Mouse (Mus musculus) liver, adult 2 months (tissue): ENCODE results near the gene Sult6b1. TPM values are rescaled to one million over a fixed set of nuclear protein-coding genes. Genes with fewer than 3 reads are reported as not detected.
A peak's percentile ranks its signal among the peaks of the same experiment; 100 is the strongest.

ENCODE experiments used
- DNase-seq: peaks from one replicate; pipeline ENCODE4 v3.0.0-alpha.2; 2011; ENCODE audit warnings: low read depth, low spot score; ENCODE audit errors: extremely low read depth
- H3K27ac ChIP-seq: fragments of 200-500 bp; replicated peaks from 2 replicates; pipeline ENCODE4 v1.5.1; 2012; ENCODE audit warnings: low read depth, mild to moderate bottlenecking, control low read depth, inconsistent platforms, low read length; ENCODE audit not compliant: insufficient read depth
- H3K27me3 ChIP-seq: fragments of 200-500 bp; 2 replicates; pipeline ENCODE4 v1.6.1; 2012; ENCODE audit warnings: mild to moderate bottlenecking, moderate library complexity, low read length, inconsistent platforms; ENCODE audit not compliant: control insufficient read depth, insufficient read depth
- H3K36me3 ChIP-seq: fragments of 200-500 bp; 2 replicates; pipeline ENCODE4 v1.6.1; 2012; ENCODE audit warnings: low read length, inconsistent platforms; ENCODE audit not compliant: control insufficient read depth, insufficient read depth
- H3K4me1 ChIP-seq: fragments of 200-500 bp; 2 replicates; pipeline ENCODE4 v1.6.1; 2011; ENCODE audit warnings: low read length; ENCODE audit not compliant: control insufficient read depth, insufficient read depth
- H3K4me3 ChIP-seq: fragments of 200-500 bp; 2 replicates; pipeline ENCODE4 v1.5.1; 2011; ENCODE audit warnings: low read depth, mild to moderate bottlenecking, control low read depth, low read length, moderate library complexity; ENCODE audit not compliant: insufficient read depth
- H3K79me2 ChIP-seq: fragments of 200-500 bp; 2 replicates; pipeline ENCODE4 v1.6.1; 2012; ENCODE audit warnings: inconsistent platforms, mild to moderate bottlenecking, low read length, moderate library complexity; ENCODE audit not compliant: control insufficient read depth, insufficient read depth
- H3K9ac ChIP-seq: fragments of 200-500 bp; 2 replicates; pipeline ENCODE4 v1.6.1; 2012; ENCODE audit warnings: low read depth, mild to moderate bottlenecking, control low read depth, inconsistent platforms, low read length
- CTCF ChIP-seq: fragments of 200-500 bp; IDR thresholded peaks from 2 replicates; pipeline ENCODE4 v1.5.1; 2011; ENCODE audit warnings: low read depth, low read length, control low read depth
- POLR2A ChIP-seq: fragments of 200-500 bp; IDR thresholded peaks from 2 replicates; pipeline ENCODE4 v1.6.1; 2011; ENCODE audit warnings: low read length, control low read depth; ENCODE audit not compliant: insufficient read depth; ENCODE audit errors: extremely low read depth
- WGBS: fragments of 180-500 bp; shearing (Covaris S2); methylation state at CpG from one replicate; pipeline ENCODE4 v1.1.7; 2018; 5-methylcytosine and 5-hydroxymethylcytosine counted together
- polyA plus RNA-seq: library from polyadenylated mRNA; depleted of rRNA; stranded (reverse); fragments of >200 nt; gene quantifications from 2 replicates; pipeline ENCODE4 v1.2.3, GENCODE M21; 2012
- total RNA-seq: library from RNA; depleted of rRNA; stranded (reverse); fragments of >200 nt; gene quantifications from 2 replicates; pipeline ENCODE4 v1.2.3, GENCODE M21; 2014

The Sult6b1 gene
- total and polyA plus RNA-seq, 2 experiments, result not detected

DNA sequence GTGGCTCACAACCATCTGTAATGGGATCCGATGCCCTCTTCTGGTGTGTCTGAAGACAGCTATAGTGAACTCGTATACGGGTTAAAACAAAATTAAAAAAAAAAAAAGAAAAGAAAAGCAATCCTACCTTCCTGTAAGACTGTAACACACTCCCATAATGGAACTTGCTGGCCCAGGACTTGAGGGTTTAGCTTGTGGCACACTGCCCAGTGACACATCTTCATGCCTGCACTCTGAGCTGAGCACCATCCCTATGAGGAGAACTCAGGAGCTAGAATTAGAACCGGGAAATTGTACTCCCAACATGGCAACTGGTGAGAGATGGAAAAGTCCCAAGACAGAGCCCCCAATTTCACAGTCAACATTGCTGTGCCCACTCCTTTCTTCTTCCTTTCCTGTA lies 23.5 kb downstream of the Sult6b1 start:
- DNase-seq, result no peak
- Histone ChIP-seq H3K27me3 (no peaks in the 10 kb centered on the region), H3K9ac (no peak overlapping the region), H3K4me3 (no peak overlapping the region), H3K79me2 (peaks cover 8% of the 10 kb centered on the region; the same call in 1 of the 2 replicates), H3K27ac (no peak overlapping the region), H3K4me1 (peaks cover 7% of the 10 kb centered on the region), H3K36me3 (no peaks in the 10 kb centered on the region; the same call in 1 of the 2 replicates)
- 87% methylated on average over 4 of the region's 4 CpGs for WGBS
- TF ChIP-seq POLR2A (no peak), CTCF (no peak)

DNA sequence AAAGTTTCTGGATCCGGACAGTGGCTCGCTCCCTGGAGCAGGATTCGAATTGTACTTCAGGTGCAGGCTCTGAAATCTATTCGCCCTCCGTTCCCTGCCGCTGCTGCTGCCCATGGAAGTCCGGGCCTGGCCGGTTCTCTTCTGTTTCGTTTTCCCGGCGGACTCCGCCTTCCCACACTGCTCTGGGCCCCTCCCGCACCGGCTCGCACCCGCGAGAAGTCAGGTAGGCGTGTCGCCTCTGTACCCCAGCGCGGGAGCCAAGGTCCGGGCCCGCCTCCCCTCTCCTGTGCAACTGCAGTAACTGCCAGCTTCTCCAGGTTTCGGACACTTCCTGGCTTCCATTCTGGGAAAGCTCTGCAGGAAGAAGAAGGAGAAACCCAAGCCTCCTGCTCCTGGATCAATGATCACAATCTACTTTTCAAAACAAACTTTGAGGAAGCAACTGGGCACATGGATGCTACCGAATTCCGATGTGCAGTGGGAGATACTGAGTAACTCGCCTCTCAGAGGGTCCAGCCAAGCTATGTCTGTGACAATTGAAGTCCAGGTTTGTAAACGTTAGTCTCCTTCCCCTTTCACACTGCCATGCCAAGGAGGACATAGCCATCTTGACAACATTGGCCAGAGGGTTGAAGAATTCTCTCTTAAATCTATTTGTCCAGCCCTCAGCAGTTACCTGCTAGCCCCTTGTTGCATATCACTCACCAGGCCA lies 24.2 kb downstream of the Sult6b1 start, which contains the start of gene Eif2ak2:
Eif2ak2 (minus strand) TSS at position 173 of the 712 bp plus-strand sequence.
- H3K9ac ChIP-seq, result peak within 1 kb of the TSS; percentile 75
- under 1% methylated on average over 28 of the region's 28 CpGs for WGBS
- peak; percentile 78 for DNase-seq

DNA sequence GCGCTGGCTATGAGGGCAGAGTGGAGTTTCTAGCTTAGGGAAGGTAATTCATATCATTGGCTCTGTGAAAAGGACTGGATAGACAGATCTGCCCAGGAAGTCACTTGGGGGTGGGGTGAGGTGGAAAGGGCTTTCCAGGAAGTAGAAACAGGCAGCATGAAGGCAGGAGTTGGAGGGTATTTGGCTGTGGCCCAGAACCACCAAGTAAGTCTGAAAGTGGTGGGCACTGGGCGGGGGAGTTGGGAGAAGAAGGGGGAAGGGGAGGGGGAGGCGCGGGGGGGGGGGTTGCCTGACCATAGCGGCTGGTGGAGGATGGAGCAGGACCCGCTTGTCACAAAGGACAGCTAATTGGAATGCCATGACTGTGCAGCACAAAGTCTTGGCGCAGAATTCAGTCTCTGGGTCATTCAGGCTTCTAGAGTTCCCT lies 24.9 kb downstream of the Sult6b1 start:
- Histone ChIP-seq H3K9ac (peak overlapping the region; percentile 75), H3K4me1 (peaks cover 7% of the 10 kb centered on the region), H3K79me2 (peaks cover 8% of the 10 kb centered on the region; the same call in 1 of the 2 replicates), H3K4me3 (peak overlapping the region; percentile 81), H3K27ac (peak overlapping the region; percentile 71), H3K27me3 (no peaks in the 10 kb centered on the region), H3K36me3 (peaks cover 12% of the 10 kb centered on the region)
- TF ChIP-seq POLR2A (no peak), CTCF (no peak)
- 6% methylated on average over 6 of the region's 7 CpGs for WGBS
- DNase-seq, result peak; percentile 9

More for the DNA sequence above, 24.2 kb downstream of the Sult6b1 start, which contains the start of gene Eif2ak2:
- TF ChIP-seq CTCF (no peak), POLR2A (peak; percentile 67; the same call in 1 of the 2 replicates)
- no peaks in the 10 kb centered on the region for H3K27me3 ChIP-seq
- peaks cover 8% of the 10 kb centered on the region; the same call in 1 of the 2 replicates for H3K79me2 ChIP-seq
- H3K27ac ChIP-seq, result peak within 1 kb of the TSS; percentile 71
- H3K4me3 ChIP-seq, result peak within 1 kb of the TSS; percentile 81
- H3K36me3 ChIP-seq, result peaks cover 7% of the 10 kb centered on the region
- H3K4me1 ChIP-seq, result peaks cover 7% of the 10 kb centered on the region

DNA sequence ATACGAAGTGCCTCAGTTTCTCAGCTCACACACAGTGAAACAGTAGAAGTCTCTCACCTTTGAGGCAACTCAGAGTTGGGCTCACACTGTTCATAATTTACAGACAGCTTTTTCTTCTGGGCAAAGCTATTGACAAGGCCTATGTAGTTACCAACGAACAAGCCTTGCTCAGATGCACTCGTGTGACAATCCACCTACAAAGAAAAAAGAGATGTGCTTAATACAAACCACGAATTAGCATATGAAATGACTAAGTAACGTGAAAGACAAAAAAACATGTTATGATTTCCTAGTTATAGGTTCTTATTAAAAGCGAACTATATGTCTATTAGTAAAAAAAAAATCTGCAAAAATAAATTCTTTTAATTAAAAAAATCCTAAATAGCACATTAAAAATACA lies 32.9 kb downstream of the Sult6b1 start:
- H3K79me2 ChIP-seq, result no peaks in the 10 kb centered on the region
- TF ChIP-seq CTCF (no peak), POLR2A (no peak)
- no peak overlapping the region for H3K27ac ChIP-seq
- H3K4me3 ChIP-seq, result no peak overlapping the region
- no peak for DNase-seq
- H3K27me3 ChIP-seq, result no peaks in the 10 kb centered on the region
- peaks cover 36% of the 10 kb centered on the region for H3K36me3 ChIP-seq
- WGBS, result 95% methylated on average over 6 of the region's 6 CpGs
- no peaks in the 10 kb centered on the region for H3K4me1 ChIP-seq
- no peak overlapping the region for H3K9ac ChIP-seq

DNA sequence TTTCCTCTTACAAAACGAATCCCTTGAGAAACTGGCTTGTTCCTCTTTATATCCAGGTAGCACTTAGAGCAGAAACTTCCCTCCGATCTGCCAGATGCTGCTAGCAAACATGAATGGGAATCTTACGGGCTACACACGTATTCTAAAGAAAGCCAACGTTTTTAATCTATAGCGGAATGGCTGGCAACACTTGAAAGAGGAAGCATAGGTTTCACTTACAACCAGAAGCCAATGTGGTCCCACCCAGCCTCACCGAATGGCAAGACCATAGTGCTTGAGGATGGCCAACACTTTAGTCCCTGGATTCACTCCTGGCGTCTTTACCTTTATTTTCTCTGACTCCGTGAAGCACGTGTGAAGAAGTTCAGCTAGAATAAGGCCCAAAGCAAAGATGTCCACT lies 50.5 kb downstream of the Sult6b1 start:
- DNase-seq, result no peak
- peaks cover 54% of the 10 kb centered on the region for H3K36me3 ChIP-seq
- H3K4me1 ChIP-seq, result no peaks in the 10 kb centered on the region
- TF ChIP-seq CTCF (no peak), POLR2A (no peak)
- H3K4me3 ChIP-seq, result no peak overlapping the region
- H3K9ac ChIP-seq, result no peak overlapping the region
- 88% methylated on average over 10 of the region's 10 CpGs for WGBS
- H3K79me2 ChIP-seq, result no peaks in the 10 kb centered on the region
- no peaks in the 10 kb centered on the region for H3K27me3 ChIP-seq
- H3K27ac ChIP-seq, result no peak overlapping the region
